Mouse (Mus musculus): ENCODE data around the gene Olfr57. TPM values are rescaled to one million over a fixed set of nuclear protein-coding genes. Genes with fewer than 3 reads are reported as not detected.

Gene Olfr57
- polyA plus RNA-seq (2017; shearing (Covaris generic)) = under 1 TPM in 1 of 2 experiments, not detected in 1; 0.38 TPM

GRCm38 (mm10) chr10:79028441-79028840 lies at the start of gene Olfr57:
Gene Olfr57, plus strand, starts transcription at chr10:79028741.

DNA sequence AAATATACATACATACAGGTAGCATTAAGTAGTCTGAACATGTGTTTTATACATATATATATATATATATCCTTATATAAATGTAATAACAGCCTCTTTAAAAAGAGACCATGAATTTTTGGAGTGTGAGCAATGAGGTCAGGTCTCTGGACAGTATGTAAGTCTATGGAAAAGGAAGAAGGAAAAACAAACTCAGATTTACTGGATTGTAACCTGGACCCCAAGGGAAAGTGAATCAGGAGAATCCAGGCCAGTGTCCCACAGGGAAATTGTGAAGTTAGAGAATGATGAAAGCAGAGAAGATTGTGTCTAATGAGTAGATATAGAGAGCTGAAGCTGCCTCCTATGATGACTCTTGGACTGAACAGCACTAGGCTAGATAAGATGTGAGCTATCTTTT lies 47.8 kb upstream of the Olfr57 start, which contains the start of gene Olfr1352:
Olfr1352 (plus strand) TSS at position 301 of the 400 bp plus-strand sequence.

GRCm38 (mm10) chr10:79012172-79012571 lies 16.4 kb upstream of the Olfr57 start, which contains the start of gene Olfr1351:
Gene Olfr1351, plus strand, starts transcription at chr10:79012472.

Other genes with a start within 250 kb of the Olfr57 start
- under 1 TPM in 1 of 2 experiments, not detected in 1; 0.18 TPM for gene Slc1a6, start 248.2 kb upstream of the Olfr57 start, polyA plus RNA-seq (2017; shearing (Covaris generic))
- not detected for gene Olfr1356, start 176.6 kb upstream of the Olfr57 start, polyA plus RNA-seq (2017; shearing (Covaris generic))
- not detected for gene Olfr1355, start 153.2 kb upstream of the Olfr57 start, polyA plus RNA-seq (2017; shearing (Covaris generic))
- gene Olfr1354, start 115.6 kb upstream of the Olfr57 start, polyA plus RNA-seq (2017; shearing (Covaris generic)) = not detected
- gene Olfr8, start 78.1 kb upstream of the Olfr57 start, polyA plus RNA-seq (2017; shearing (Covaris generic)) = not detected
- not detected for gene Olfr1353, start 65.4 kb upstream of the Olfr57 start, polyA plus RNA-seq (2017; shearing (Covaris generic))
- not detected for gene Olfr1352, start 47.7 kb upstream of the Olfr57 start, polyA plus RNA-seq (2017; shearing (Covaris generic))
- under 1 TPM; 0.06 to 0.32 TPM for gene Olfr1351, start 16.3 kb upstream of the Olfr57 start, polyA plus RNA-seq (2017; shearing (Covaris generic))
- 10 to 100 TPM; 19.3 to 19.9 TPM for gene 2610008E11Rik, start 68.9 kb downstream of the Olfr57 start, polyA plus RNA-seq (2017; shearing (Covaris generic))
- gene Vmn2r80, start 120.0 kb downstream of the Olfr57 start, polyA plus RNA-seq (2017; shearing (Covaris generic)) = not detected
- gene Vmn2r81, start 219.0 kb downstream of the Olfr57 start, polyA plus RNA-seq (2017; shearing (Covaris generic)) = not detected